Mouse (Mus musculus): ENCODE results near the gene Otog.

DNA sequence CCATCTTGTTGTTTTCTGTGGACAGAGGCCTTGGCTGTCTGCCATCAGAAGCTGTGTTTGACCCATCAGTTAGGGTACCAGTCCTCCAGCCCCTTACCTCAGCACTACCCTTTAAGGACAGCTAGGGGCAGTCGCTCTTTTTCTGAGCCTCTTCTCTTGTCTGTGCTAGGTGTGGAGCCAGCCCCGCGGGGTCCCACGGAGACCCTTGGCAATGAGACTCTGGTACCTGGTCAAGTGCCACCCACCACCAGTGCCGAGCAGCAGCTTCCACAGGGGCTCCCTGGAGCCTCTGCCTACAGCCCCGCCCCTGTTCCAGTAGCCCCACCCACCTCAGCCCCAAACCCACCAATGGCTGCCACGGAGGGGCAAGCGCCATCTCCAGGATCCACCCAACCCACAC lies 46.3 kb downstream of the Otog start:
- TF ChIP-seq CTCF (IDR thresholded peaks at IDR 0.05; ENCODE audit: low read depth) (no peak), EP300 (IDR thresholded peaks at IDR 0.05; ENCODE audit: low read depth) (no peak)

Data from liver, postnatal 0 days (tissue).